Mouse (Mus musculus) ES-Bruce4 (cell line): ENCODE measurements around the gene Ror2. TPM values are rescaled to one million over a fixed set of nuclear protein-coding genes. Genes with fewer than 3 reads are reported as not detected.
A peak's percentile ranks its signal among the peaks of the same experiment; 100 is the strongest.

Experiments used
- H3K27ac ChIP-seq: 2 replicates; pipeline ENCODE4 v1.5.1; 2012; ENCODE audit warnings: low read length, inconsistent platforms; ENCODE audit not compliant: insufficient read depth
- H3K27me3 ChIP-seq: 2 replicates; pipeline ENCODE4 v1.6.1; 2012; ENCODE audit warnings: mild to moderate bottlenecking, low read length, inconsistent platforms; ENCODE audit not compliant: control insufficient read depth, poor library complexity, insufficient read depth, severe bottlenecking
- H3K36me3 ChIP-seq: 2 replicates; pipeline ENCODE4 v1.6.1; 2012; ENCODE audit warnings: inconsistent platforms, mild to moderate bottlenecking, low read length, moderate library complexity; ENCODE audit not compliant: control insufficient read depth, poor library complexity, insufficient read depth, severe bottlenecking
- H3K4me1 ChIP-seq: one replicate; pipeline ENCODE4 v1.8.1; 2011; ENCODE audit warnings: low read length; ENCODE audit not compliant: control insufficient read depth, insufficient read depth
- H3K4me3 ChIP-seq: 2 replicates; pipeline ENCODE4 v1.5.1; 2011; ENCODE audit warnings: low read depth, mild to moderate bottlenecking, low read length
- H3K9ac ChIP-seq: 2 replicates; pipeline ENCODE4 v1.6.1; 2012; ENCODE audit warnings: low read depth, mild to moderate bottlenecking, inconsistent platforms; ENCODE audit not compliant: poor library complexity, severe bottlenecking
- H3K9me3 ChIP-seq: replicated peaks from 2 replicates; pipeline ENCODE4 v1.6.1; 2012; ENCODE audit warnings: mild to moderate bottlenecking, low read length, inconsistent platforms; ENCODE audit not compliant: control insufficient read depth, poor library complexity, insufficient read depth, severe bottlenecking
- CTCF ChIP-seq: IDR thresholded peaks from one replicate; pipeline ENCODE4 v1.8.1; 2011; ENCODE audit warnings: low read depth, low read length
- EP300 ChIP-seq: IDR thresholded peaks from 2 replicates; pipeline ENCODE4 v1.6.1; 2011; ENCODE audit warnings: low read depth, low read length; ENCODE audit not compliant: insufficient read depth
- POLR2A ChIP-seq: IDR thresholded peaks from one replicate; pipeline ENCODE4 v1.8.1; 2011; ENCODE audit warnings: low read length; ENCODE audit not compliant: insufficient read depth
- polyA plus RNA-seq: library from polyadenylated mRNA; stranded (reverse); fragments of >200 nt; gene quantifications from 2 replicates; pipeline ENCODE4 v1.2.4, GENCODE M21; 2011; ENCODE audit warnings: low read depth; ENCODE audit not compliant: missing spikeins, insufficient read depth, insufficient read length

Ror2 gene
- polyA plus RNA-seq, 1 experiment = 23.6 TPM

GRCm38 (mm10) chr13:53281604-53282396 lies 4.1 kb downstream of the Ror2 start:
- Histone ChIP-seq H3K9me3 (no peaks in the 10 kb centered on the region), H3K4me1 (peaks cover 1% of the 10 kb centered on the region), H3K9ac (no peak overlapping the region), H3K27ac (no peak overlapping the region), H3K36me3 (no peaks in the 10 kb centered on the region), H3K4me3 (no peak overlapping the region), H3K27me3 (no peaks in the 10 kb centered on the region)
- TF ChIP-seq POLR2A (no peak), EP300 (no peak), CTCF (no peak)

- Histone ChIP-seq H3K27me3 (no peaks in the 10 kb centered on the region), H3K27ac (no peak overlapping the region), H3K9me3 (no peaks in the 10 kb centered on the region), H3K36me3 (no peaks in the 10 kb centered on the region), H3K4me3 (peak overlapping the region; percentile 33; the same call in 1 of the 2 replicates), H3K4me1 (peaks cover 1% of the 10 kb centered on the region), H3K9ac (no peak overlapping the region)
- no peak for TF ChIP-seq POLR2A
- TF ChIP-seq EP300 = no peak
- TF ChIP-seq CTCF = no peak
Observed at GRCm38 (mm10) chr13:53278908-53279307, 7.0 kb downstream of the Ror2 start.

GRCm38 (mm10) chr13:53276381-53276780 lies 9.5 kb downstream of the Ror2 start:
- Histone ChIP-seq H3K4me1 (peaks cover 1% of the 10 kb centered on the region), H3K4me3 (no peak overlapping the region), H3K27ac (no peak overlapping the region), H3K9me3 (no peaks in the 10 kb centered on the region), H3K27me3 (no peaks in the 10 kb centered on the region), H3K36me3 (no peaks in the 10 kb centered on the region), H3K9ac (no peak overlapping the region)
- no peak for TF ChIP-seq POLR2A
- no peak for TF ChIP-seq CTCF
- no peak for TF ChIP-seq EP300

GRCm38 (mm10) chr13:53275778-53276177 lies 10.1 kb downstream of the Ror2 start:
- no peaks in the 10 kb centered on the region for H3K36me3 ChIP-seq
- TF ChIP-seq POLR2A = no peak
- TF ChIP-seq EP300 = no peak
- no peak for TF ChIP-seq CTCF

DNA sequence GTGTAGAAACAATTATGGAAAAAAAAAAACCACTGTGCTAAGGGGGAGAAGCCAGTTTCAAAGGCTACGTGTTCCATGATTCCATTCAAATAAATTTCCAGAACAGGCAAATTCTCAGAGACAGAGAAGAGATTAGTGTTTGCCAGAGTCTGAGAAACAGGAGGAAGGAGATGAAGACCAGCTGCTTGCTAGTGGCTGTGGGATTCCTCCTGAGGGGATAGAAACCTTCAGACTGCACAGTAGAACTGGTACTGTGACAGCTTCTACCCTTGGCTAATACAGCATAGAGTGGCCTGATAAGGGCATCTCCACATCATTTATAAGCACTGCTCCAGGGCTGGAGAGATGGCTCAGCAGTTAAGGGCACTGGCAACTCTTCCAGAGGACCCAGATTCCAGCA lies 11.2 kb downstream of the Ror2 start:
- Histone ChIP-seq H3K27ac (no peak overlapping the region), H3K9me3 (no peaks in the 10 kb centered on the region), H3K4me1 (peaks cover 1% of the 10 kb centered on the region), H3K27me3 (no peaks in the 10 kb centered on the region), H3K36me3 (no peaks in the 10 kb centered on the region), H3K4me3 (no peak overlapping the region), H3K9ac (no peak overlapping the region)
- TF ChIP-seq CTCF = no peak
- TF ChIP-seq POLR2A = no peak
- TF ChIP-seq EP300 = no peak

More at GRCm38 (mm10) chr13:53275778-53276177, 10.1 kb downstream of the Ror2 start:
- Histone ChIP-seq H3K4me1 (peaks cover 1% of the 10 kb centered on the region), H3K9ac (no peak overlapping the region), H3K4me3 (no peak overlapping the region), H3K27ac (no peak overlapping the region), H3K27me3 (no peaks in the 10 kb centered on the region), H3K9me3 (no peaks in the 10 kb centered on the region)

- Histone ChIP-seq H3K27ac (no peak overlapping the region), H3K9ac (no peak overlapping the region), H3K4me3 (no peak overlapping the region), H3K27me3 (no peaks in the 10 kb centered on the region), H3K4me1 (peaks cover 2% of the 10 kb centered on the region), H3K36me3 (no peaks in the 10 kb centered on the region), H3K9me3 (no peaks in the 10 kb centered on the region)
- no peak for TF ChIP-seq CTCF
Observed at GRCm38 (mm10) chr13:53271595-53271994, 14.3 kb downstream of the Ror2 start.
